Mouse (Mus musculus): Measurements from ENCODE around the gene Cdk14. TPM values are rescaled to one million over a fixed set of nuclear protein-coding genes. Genes with fewer than 3 reads are reported as not detected.
"Not testable (repeated sequence)": the region's sequence is repeated elsewhere in the genome, so short reads cannot be mapped to it uniquely, and the experiment has no call there.

Gene Cdk14
- polyA plus RNA-seq, 1 experiment from 2014 or later: 25.5 TPM

DNA sequence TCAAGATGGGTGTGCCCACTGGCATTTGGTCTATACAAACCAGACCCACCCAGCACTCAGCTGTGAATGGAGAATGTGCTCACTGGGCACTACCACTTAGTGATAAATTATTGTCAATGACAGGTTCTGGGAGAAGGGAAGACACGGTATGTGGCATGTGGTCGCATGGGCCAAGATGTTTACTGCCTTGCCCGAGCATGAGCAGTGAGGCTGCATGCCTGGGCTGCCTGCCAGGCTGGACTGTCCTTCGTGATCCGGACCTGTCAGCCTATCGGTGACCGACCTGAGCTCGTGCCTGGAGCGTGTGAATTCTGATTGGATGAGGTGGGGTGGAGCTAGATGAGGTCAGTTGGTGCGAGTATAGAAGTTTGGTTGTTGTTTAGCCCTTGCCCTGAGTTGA, 185.2 kb downstream of the Cdk14 start:
- H3K27ac ChIP-seq (ENCODE audit: low read depth); H3K36me3 ChIP-seq (ENCODE audit: control insufficient read depth, insufficient read depth, low read length); ATAC-seq (replicated peaks; ENCODE audit: low FRiP score, low TSS enrichment, low read depth); H3K9ac ChIP-seq (ENCODE audit: low read length); H3K9me3 ChIP-seq (ENCODE audit: control insufficient read depth, low read length); H3K4me3 ChIP-seq (ENCODE audit: low read depth, low read length); H3K4me1 ChIP-seq (replicated peaks; ENCODE audit: control insufficient read depth, insufficient read depth, low read length); H3K4me2 ChIP-seq (ENCODE audit: low read length); H3K27me3 ChIP-seq (replicated peaks; ENCODE audit: control insufficient read depth, insufficient read depth, low read length); DNase-seq (ENCODE audit: low spot score): not testable (repeated sequence)
- 91% methylated on average over 10 of the region's 10 CpGs for WGBS

DNA sequence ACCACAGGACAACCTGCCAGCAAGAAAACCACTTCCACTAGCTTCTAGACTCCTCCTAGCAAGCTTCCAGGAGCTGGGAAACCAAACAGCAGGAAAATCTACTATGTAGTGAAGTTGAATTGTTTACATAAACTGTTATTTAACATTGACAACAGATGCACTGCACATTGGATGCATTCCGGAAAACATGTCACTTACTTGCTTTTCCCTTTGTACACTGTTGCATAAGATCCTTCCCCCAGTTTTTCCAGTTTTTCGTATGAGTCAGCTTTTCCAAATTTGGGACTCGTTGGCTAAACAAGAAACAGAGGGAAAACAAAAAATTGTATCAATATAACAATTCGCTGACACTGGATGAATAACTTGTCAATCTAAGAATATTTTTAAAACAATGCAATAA, 193.1 kb downstream of the Cdk14 start:
- DNase-seq (ENCODE audit: low spot score): no peak
- Histone ChIP-seq H3K9ac (ENCODE audit: low read length) (no peak overlapping the region), H3K27me3 (replicated peaks; ENCODE audit: control insufficient read depth, insufficient read depth, low read length) (no peaks in the 10 kb centered on the region), H3K4me1 (replicated peaks; ENCODE audit: control insufficient read depth, insufficient read depth, low read length) (no peaks in the 10 kb centered on the region), H3K4me2 (ENCODE audit: low read length) (no peak overlapping the region), H3K27ac (ENCODE audit: low read depth) (no peak overlapping the region), H3K36me3 (ENCODE audit: control insufficient read depth, insufficient read depth, low read length) (peaks cover 9% of the 10 kb centered on the region), H3K4me3 (ENCODE audit: low read depth, low read length) (no peak overlapping the region), H3K9me3 (ENCODE audit: control insufficient read depth, low read length) (no peaks in the 10 kb centered on the region)
- no peak for ATAC-seq (replicated peaks; ENCODE audit: low FRiP score, low TSS enrichment, low read depth)
- 89% methylated on average over 4 of the region's 4 CpGs for WGBS

DNA sequence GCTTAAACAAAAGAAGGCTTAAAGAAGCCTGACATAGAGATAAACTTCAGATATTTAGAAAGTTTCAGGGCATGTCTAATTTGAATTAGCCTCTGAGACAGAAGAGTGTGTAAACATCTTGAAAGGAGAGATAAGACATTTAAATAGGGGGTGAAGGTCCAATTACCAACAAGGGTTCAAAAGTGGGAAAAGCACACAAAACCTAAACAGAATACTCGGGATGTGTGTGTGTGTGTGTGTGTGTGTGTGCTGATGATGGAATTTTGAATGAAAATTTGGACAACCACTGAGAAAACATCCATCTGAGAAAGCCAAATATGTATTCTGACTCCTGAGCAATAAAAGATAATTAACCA, 208.4 kb downstream of the Cdk14 start:
- DNase-seq (ENCODE audit: low spot score) (no peak), ATAC-seq (replicated peaks; ENCODE audit: low FRiP score, low TSS enrichment, low read depth) (no peak; the same call in 1 of the 2 replicates)
- H3K4me2 ChIP-seq (ENCODE audit: low read length): no peak overlapping the region
- no peaks in the 10 kb centered on the region for H3K4me1 ChIP-seq (replicated peaks; ENCODE audit: control insufficient read depth, insufficient read depth, low read length)
- no peaks in the 10 kb centered on the region for H3K27me3 ChIP-seq (replicated peaks; ENCODE audit: control insufficient read depth, insufficient read depth, low read length)
- no peak overlapping the region for H3K4me3 ChIP-seq (ENCODE audit: low read depth, low read length)
- no peak overlapping the region for H3K27ac ChIP-seq (ENCODE audit: low read depth)
- 46% methylated on average over 1 of the region's 1 CpGs for WGBS
- no peaks in the 10 kb centered on the region for H3K36me3 ChIP-seq (ENCODE audit: control insufficient read depth, insufficient read depth, low read length)
- H3K9ac ChIP-seq (ENCODE audit: low read length): no peak overlapping the region
- no peaks in the 10 kb centered on the region for H3K9me3 ChIP-seq (ENCODE audit: control insufficient read depth, low read length)

DNA sequence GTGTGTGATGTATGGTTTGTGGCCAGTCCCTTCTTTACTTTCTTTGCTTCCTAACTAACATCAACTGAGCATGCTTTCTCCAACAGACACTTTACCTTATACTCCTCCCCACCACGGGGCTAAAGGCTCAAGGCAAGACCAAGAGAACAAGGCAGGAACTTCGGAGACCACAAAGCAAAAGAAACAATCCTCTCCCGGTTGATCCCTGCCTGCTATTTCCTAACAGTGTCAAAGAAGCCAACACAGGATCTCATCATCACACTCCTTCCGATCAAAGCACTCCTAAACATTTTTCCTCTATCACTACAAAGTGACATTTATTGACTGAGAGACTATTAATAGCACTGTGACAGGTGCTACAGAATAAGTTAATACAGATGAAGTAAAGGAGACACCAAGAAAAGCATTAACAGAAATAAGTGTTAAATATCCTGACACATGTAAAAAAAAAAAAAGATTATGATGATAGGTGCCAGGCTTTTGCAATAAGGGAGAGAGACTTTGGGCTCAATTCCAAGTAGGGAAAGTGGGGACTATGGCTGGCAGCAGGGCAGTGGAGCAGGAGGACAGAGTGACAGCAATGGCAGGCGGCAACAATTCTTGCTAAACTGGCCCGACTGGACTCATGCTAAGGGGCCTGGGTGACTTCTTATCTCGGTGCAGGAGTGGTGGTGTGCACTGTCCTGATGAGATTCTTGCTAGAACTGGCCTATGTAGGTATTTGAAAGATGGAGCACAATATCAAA, 208.9 kb downstream of the Cdk14 start:
- 36% methylated on average over 7 of the region's 7 CpGs for WGBS
- H3K36me3 ChIP-seq (ENCODE audit: control insufficient read depth, insufficient read depth, low read length): no peaks in the 10 kb centered on the region
- no peak overlapping the region for H3K4me2 ChIP-seq (ENCODE audit: low read length)
- DNase-seq (ENCODE audit: low spot score): peak; percentile 57
- H3K4me1 ChIP-seq (replicated peaks; ENCODE audit: control insufficient read depth, insufficient read depth, low read length): no peaks in the 10 kb centered on the region
- ATAC-seq (replicated peaks; ENCODE audit: low FRiP score, low TSS enrichment, low read depth): peak; percentile 79
- no peaks in the 10 kb centered on the region for H3K9me3 ChIP-seq (ENCODE audit: control insufficient read depth, low read length)
- H3K27ac ChIP-seq (ENCODE audit: low read depth): no peak overlapping the region
- H3K4me3 ChIP-seq (ENCODE audit: low read depth, low read length): no peak overlapping the region
- H3K27me3 ChIP-seq (replicated peaks; ENCODE audit: control insufficient read depth, insufficient read depth, low read length): no peaks in the 10 kb centered on the region
- no peak overlapping the region for H3K9ac ChIP-seq (ENCODE audit: low read length)

DNA sequence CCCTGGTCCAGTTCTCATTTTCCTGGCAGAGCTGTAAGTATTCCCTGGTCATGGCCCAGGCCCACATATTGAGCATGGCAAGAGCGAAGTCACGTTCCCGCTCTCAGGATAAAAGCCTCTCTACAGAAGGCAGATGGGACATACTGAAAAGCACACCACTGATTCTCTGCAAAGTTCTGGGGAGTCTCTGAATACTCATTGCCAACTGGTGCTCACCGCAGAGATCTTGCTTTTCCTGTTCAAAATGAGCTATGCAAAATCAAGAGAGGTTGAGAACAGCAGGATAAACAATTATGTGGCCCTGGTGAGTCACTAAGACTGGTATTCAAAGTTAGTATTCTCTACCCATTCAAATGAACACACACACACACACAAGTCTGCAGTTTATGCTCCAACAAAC, 212.1 kb downstream of the Cdk14 start:
- Histone ChIP-seq H3K4me1 (replicated peaks; ENCODE audit: control insufficient read depth, insufficient read depth, low read length) (no peaks in the 10 kb centered on the region), H3K9me3 (ENCODE audit: control insufficient read depth, low read length) (no peaks in the 10 kb centered on the region), H3K4me2 (ENCODE audit: low read length) (no peak overlapping the region), H3K27me3 (replicated peaks; ENCODE audit: control insufficient read depth, insufficient read depth, low read length) (no peaks in the 10 kb centered on the region), H3K27ac (ENCODE audit: low read depth) (no peak overlapping the region), H3K4me3 (ENCODE audit: low read depth, low read length) (no peak overlapping the region), H3K9ac (ENCODE audit: low read length) (no peak overlapping the region), H3K36me3 (ENCODE audit: control insufficient read depth, insufficient read depth, low read length) (no peaks in the 10 kb centered on the region)
- WGBS: 87% methylated on average over 4 of the region's 4 CpGs
- ATAC-seq (replicated peaks; ENCODE audit: low FRiP score, low TSS enrichment, low read depth): no peak
- DNase-seq (ENCODE audit: low spot score): no peak

DNA sequence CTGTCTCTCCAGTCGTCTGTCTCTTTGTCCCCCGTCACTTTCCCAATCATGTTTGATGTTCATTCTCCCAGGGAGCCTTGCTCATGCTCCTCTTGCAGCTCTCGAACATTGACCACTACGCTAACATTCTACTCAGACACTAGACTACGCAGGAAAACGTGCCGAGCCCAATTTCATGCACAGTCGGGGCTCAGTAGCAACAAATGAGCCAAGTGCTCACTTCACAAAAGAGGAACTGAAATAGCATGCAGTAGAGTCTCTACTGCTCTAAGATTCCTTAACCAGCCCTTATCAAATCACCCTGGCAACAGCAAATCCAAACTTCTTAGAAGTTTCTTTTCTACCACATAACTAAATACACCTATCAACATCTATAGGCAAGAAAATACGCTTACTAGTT, 214.1 kb downstream of the Cdk14 start:
- ATAC-seq (replicated peaks; ENCODE audit: low FRiP score, low TSS enrichment, low read depth) (no peak), DNase-seq (ENCODE audit: low spot score) (no peak)
- Histone ChIP-seq H3K4me2 (ENCODE audit: low read length) (no peak overlapping the region), H3K4me3 (ENCODE audit: low read depth, low read length) (no peak overlapping the region), H3K4me1 (replicated peaks; ENCODE audit: control insufficient read depth, insufficient read depth, low read length) (no peaks in the 10 kb centered on the region), H3K9ac (ENCODE audit: low read length) (no peak overlapping the region), H3K27me3 (replicated peaks; ENCODE audit: control insufficient read depth, insufficient read depth, low read length) (no peaks in the 10 kb centered on the region), H3K27ac (ENCODE audit: low read depth) (no peak overlapping the region), H3K36me3 (ENCODE audit: control insufficient read depth, insufficient read depth, low read length) (no peaks in the 10 kb centered on the region), H3K9me3 (ENCODE audit: control insufficient read depth, low read length) (no peaks in the 10 kb centered on the region)
- WGBS: 86% methylated on average over 9 of the region's 9 CpGs

DNA sequence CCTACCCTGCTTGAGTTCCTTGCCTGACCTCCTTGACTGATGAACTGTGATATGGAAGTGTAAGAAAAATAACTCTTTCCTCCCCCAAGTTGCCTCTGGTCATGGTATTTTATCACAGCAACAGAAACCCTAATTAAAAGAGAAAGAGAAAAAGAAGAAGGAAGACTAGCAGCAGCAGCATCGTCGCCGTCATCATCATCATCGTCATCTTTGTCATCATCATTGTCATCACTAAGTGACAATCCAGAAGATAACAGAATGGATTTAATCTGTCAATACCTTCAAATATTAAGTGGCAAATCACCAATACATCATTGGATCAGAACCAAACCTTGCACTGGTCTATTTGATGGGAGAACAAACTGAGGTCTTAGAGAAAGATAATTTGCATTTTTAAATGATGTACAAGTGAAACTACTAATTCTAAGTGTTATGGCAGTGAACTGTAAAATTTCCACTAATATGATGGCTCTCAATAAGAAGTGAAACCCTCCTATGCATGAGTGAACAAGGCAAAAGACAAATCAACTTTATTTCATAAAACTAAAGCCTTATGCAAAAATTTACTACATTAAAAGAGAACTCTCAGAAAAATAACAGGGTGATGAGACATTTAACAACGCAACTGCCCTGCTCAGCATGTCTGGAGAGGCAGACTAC, 225.4 kb downstream of the Cdk14 start:
- no peak overlapping the region for H3K9ac ChIP-seq (ENCODE audit: low read length)
- H3K9me3 ChIP-seq (ENCODE audit: control insufficient read depth, low read length): no peaks in the 10 kb centered on the region
- H3K4me1 ChIP-seq (replicated peaks; ENCODE audit: control insufficient read depth, insufficient read depth, low read length): no peaks in the 10 kb centered on the region
- no peak overlapping the region for H3K27ac ChIP-seq (ENCODE audit: low read depth)
- ATAC-seq (replicated peaks; ENCODE audit: low FRiP score, low TSS enrichment, low read depth) (no peak), DNase-seq (ENCODE audit: low spot score) (no peak)
- H3K4me2 ChIP-seq (ENCODE audit: low read length): no peak overlapping the region
- H3K27me3 ChIP-seq (replicated peaks; ENCODE audit: control insufficient read depth, insufficient read depth, low read length): no peaks in the 10 kb centered on the region
- 94% methylated on average over 5 of the region's 5 CpGs for WGBS
- H3K36me3 ChIP-seq (ENCODE audit: control insufficient read depth, insufficient read depth, low read length): 0 out of 2 replicates have a peak, but pooled peaks cover 4% of the 10 kb centered on the region
- no peak overlapping the region for H3K4me3 ChIP-seq (ENCODE audit: low read depth, low read length)

DNA sequence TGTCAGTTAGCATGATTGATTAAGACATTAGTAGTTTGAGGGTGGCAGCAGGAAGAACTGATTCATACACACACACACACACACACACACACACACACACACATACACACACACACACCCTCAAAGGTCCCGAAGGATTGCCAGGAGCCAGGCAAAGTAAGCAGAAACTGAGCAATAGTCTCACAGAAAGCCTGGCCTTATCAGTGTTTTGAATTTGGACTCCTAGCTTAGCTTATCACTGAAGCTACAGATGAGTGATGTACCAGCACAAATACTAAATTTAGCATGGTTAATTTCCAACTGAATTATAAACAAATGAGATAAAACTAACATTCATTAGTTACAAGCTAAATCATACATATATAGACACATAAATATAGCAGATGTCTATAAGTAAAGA, 230.5 kb downstream of the Cdk14 start:
- no peak for DNase-seq (ENCODE audit: low spot score)
- 20% methylated on average over 1 of the region's 1 CpGs for WGBS

More for the DNA sequence above, 230.5 kb downstream of the Cdk14 start:
- H3K4me1 ChIP-seq (replicated peaks; ENCODE audit: control insufficient read depth, insufficient read depth, low read length): no peaks in the 10 kb centered on the region
- no peak overlapping the region for H3K4me2 ChIP-seq (ENCODE audit: low read length)
- H3K9me3 ChIP-seq (ENCODE audit: control insufficient read depth, low read length): no peaks in the 10 kb centered on the region
- H3K27me3 ChIP-seq (replicated peaks; ENCODE audit: control insufficient read depth, insufficient read depth, low read length): no peaks in the 10 kb centered on the region
- H3K27ac ChIP-seq (ENCODE audit: low read depth): no peak overlapping the region
- 0 out of 2 replicates have a peak, but pooled peaks cover 4% of the 10 kb centered on the region for H3K36me3 ChIP-seq (ENCODE audit: control insufficient read depth, insufficient read depth, low read length)
- H3K4me3 ChIP-seq (ENCODE audit: low read depth, low read length): no peak overlapping the region
- no peak for ATAC-seq (replicated peaks; ENCODE audit: low FRiP score, low TSS enrichment, low read depth)
- no peak overlapping the region for H3K9ac ChIP-seq (ENCODE audit: low read length)
